Mouse (Mus musculus) embryo, embryonic 10.5 days (tissue): Measurements from ENCODE around the gene Col15a1.

Experiments
- DNase-seq: peaks from one replicate; pipeline ENCODE4 v3.0.0-alpha.2; 2015; ENCODE audit warnings: low spot score

Col15a1 gene

DNA sequence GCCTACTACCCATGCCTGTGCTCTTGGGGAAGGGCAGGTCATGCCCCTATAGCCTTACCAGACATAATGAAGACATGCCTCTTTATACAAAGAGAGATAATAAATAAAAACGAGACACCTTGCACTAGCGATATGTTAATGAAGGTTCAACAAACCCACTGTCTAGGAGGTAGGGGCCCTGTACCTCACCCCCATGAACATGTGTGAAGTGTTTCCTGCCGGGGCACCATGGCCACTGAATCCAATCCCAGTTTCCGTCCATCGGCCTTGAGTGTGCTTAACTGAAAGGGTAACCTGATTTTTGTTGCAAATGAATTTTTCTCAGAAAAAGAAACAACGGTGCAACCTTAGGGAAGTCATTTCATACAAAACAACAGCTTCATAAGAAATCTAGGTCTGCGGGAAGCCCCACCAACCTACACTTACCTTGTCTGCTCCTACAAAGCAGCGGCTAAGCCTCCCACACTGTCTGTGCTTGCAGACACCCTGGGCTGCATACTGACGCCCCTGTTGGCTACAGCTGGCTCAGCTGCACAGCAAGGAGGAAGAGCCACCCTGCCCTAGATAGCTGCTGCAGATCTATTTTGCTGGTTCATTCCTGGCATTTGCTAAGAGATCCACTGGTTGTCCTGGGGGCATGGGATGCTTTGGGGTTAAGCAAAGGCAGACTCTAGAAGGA, 64.6 kb downstream of the Col15a1 start:
- no peak for DNase-seq

DNA sequence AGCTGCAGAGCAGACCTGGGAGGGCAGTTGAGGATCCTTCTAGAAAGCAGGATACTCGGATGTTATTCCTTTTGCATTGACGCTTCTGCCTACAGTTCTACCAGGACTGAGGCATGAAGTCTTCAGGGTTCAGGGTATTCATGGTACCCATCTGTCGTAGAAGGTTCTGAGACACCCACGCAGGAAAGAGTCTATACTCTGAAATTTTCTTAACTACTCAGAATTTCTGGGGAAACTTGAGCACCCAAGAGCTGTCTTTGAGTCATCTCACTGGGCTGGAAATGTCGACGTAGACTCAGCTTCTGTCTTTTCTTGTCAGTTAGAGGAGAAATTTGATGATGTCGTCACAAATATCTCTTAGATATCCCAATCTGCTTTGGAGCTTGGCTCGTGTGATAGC, 65.8 kb downstream of the Col15a1 start:
- DNase-seq = no peak

DNA sequence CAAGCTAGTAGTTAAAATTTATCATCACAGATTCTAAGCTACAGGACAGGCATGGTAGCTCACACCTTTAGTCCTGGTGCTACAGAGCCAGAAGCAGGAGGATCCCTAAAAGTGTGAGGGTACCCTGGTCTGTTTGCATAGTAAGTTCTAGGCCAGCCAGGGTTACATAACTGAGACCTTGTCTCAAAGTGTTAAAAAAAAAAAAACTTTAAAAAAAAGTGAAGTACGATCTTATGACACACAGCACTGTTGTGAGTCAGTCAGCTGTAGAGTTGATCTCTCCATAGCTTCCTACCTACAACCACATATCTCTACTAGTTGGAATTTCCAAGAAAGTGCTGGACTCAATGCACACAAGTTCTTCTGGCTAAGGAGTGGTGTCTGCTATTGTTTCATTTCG, 67.0 kb downstream of the Col15a1 start:
- DNase-seq = no peak

DNA sequence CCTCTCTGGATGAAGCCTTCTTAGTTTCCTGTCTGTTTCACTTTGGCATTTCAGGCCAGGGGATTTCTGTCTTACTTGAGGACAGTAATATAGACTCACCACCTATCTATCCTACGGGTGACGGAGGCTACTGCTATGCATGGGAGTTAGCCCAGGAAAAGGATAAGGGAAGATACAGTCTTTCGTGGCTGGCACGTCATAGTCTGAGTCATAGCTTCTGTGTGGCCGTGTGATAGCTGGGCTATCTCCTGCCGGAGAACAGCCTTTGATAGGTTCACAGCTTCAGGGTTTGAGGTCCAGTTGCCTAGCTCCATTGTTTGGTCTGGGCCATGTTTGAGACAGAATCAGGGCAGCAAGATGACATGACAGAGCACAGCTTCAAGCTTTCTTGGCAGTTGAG, 70.4 kb downstream of the Col15a1 start:
- DNase-seq = no peak

DNA sequence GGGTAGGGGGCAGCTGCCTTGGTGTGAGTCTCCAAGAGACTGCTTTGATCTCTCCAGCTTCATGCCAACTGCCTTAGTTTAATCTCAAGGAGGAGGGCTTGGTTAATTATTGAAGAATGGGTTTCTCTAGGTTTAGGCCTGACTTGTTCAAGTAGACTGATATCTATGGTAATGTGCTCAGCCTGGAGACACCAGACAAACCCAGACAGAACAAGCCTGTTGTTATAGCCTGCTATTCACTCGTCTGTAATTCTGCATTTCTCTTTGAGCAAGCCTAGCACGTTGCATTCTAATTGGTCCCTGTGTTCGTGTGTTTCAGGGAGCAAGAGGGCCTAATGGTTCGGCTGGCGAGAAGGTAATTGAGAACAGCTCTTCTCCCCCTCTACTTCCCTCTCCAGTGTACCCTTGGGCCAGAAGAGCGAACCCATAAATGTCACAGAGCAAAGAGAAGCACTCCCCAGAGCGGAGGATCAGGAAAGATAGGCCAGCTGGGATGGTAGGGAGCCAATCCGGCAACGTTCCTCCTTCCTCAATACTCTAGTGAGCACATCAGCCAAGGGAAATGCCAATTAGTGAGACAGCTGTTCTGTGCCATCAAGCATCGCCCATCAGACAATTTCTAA, 71.2 kb downstream of the Col15a1 start:
- no peak for DNase-seq

DNA sequence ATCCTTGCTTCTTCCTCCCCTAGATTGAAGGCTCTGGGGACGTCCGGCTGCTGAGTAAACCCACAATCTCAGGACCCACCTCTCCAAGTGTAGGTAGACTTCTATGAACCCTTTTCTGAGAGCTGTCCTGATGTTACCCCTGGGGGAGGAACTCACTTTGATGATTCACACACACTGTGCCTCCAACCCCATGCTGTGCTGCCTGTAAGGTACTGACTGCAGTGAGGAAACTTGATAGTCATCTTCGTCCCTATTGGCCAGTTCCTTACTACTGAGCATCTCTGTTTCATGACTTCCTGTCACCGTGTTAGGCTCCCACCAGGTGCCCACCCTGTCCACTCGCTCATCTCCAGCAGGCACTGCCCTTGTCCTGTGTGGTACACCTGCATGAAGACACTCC, 72.2 kb downstream of the Col15a1 start:
- DNase-seq = no peak

DNA sequence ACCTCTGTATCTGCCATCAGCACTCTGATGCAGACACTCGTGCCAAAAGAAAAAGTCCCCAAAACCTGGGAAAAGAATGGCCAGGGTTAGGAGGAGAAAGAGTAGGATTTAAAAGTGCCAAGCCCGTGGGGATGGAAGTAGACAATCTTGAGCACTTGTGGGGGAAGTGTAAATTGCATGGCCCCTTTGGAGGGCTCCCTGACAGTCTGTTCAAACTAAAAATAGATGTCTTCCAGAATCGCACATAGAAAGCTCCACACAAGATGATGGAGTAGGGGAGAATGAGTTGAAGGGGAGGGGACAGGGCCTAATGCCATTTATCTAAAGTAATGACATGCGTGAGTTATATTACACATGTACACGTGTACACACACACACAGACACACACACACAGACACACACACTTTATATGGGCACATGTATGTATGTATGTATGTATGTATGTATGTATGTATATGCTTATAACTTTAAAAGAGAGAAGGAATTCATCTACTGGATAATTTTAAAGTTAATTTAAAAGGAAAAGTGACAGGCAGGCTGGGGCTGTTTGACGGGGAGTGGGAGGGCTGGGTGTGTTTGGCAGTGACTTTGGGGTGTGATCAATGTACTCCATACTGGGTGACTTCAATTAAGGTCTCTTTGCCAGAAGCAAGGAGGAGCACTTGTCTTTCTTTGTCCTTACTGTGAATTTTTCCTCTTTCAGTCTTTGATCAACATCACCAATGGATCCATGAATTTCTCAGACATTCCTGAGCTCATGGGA, 74.1 kb downstream of the Col15a1 start:
- no peak for DNase-seq

DNA sequence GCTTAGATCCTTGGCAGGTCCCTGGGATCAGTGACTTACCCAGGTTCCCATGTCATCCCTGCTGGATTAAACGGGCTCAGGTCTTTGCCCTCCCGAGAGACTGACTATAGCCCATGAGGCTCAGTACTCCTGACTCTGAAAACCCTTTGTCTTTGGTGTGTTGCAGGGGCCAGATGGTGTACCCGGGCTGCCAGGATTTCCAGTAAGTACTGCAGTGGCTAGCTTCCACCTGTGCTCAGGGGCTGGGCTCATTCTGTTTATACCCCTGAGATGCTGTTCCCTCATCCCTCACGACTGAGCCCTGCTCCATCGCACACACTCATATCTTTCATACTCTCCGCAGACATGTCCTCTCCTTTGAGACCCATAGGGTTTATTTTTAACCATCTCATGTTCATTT, 76.3 kb downstream of the Col15a1 start:
- no peak for DNase-seq

DNA sequence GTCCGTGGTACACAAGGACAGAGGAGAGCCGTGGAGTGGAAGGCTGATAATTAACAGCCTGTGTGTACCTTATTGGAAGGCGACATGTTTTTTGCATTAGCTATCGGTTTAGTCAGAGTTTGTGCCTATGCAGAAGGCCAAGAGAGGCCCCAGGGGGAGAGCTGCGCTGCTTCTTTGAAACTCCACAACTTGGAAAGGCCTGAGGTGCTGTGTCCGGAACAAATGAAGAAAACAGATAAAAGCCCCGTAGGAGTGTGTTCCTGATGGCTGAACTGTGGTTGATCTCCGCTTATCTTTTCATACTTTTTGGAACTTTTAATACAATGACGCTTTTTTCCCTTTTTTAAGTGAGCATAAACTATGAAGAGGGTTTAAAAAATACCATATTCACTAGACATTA, 76.9 kb downstream of the Col15a1 start:
- DNase-seq = peak; percentile 26

DNA sequence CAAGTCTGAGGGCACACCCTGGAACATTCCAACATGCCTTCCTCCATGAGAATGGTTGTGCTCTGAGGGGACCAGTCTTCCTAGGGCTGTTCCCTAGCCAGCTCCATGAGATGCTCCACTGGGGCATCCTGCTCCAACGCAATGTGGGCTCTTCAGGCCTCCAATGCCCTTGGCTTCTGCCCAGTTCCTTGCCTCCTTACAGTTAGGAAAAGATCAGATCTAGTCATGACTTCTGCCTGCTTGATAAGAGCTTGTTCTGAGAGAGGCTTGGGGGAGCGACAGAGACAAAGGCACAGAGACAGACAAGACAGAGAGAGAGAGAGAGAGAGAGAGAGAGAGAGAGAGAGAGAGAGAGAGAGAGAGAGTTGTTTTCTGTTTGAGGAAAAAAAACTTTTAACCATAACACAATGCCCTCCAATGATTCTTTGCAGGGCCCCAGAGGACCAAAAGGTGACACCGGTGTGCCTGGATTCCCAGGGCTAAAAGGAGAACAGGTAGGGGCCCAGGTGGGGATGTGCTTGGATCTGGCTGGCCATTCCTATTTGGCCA, 78.7 kb downstream of the Col15a1 start:
- no peak for DNase-seq

DNA sequence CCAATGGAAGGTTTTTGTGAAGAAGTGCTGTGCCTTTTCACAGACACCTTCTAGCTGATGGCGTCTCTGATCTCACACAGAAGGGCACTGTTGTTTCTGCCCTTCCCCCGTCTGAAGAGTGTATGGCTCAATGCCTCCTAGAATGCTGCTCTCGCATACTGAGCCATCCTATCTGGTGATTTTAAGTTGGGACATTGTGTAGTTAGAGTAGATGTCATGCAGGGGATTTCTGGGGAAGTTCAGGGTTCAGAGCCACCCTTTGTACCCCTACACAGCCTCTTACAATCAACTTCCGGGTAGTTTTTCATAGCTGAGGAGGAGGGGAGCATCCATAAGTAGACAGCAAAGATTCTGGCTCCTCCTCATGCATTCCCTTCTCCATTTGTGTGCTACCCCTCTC, 79.5 kb downstream of the Col15a1 start:
- DNase-seq = no peak

DNA sequence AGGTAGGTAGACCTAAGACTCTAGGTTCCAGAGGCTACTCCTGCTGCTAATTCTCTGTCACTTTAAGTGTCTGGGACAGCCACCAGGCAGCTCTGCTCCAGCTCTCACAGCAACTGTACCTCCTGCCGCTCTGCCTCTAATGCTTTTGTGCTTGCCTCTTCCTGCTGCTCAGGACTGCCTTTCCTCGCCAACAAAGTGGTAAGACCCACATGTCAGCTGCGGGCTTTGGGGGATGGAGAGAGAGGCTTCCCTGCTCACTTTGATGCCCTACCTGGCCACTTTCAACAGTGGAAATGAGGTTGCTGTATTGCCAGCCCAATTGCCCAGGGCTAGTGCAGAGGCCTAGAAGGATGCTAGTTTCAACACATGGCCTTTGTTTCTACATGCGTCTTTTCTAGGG, 80.3 kb downstream of the Col15a1 start:
- no peak for DNase-seq

DNA sequence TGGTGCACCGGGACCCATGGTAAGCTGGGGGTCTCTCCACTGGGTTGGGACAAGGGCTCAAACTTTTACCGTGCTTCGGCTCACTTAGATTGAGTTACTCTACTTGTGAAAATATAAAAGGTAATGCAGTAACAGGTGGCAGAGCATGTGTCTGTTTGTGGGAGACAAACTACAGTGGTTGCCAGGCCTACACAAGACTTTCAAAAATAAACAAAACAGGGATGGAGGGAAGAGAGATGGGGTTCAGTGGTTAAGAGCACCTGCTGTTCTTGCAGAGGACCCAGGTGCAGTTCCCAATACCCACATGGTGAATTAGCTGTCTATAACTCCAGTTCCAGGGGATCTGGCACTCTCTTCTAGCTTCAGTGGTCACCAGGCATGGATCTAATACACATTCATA, 81.6 kb downstream of the Col15a1 start:
- DNase-seq = no peak

DNA sequence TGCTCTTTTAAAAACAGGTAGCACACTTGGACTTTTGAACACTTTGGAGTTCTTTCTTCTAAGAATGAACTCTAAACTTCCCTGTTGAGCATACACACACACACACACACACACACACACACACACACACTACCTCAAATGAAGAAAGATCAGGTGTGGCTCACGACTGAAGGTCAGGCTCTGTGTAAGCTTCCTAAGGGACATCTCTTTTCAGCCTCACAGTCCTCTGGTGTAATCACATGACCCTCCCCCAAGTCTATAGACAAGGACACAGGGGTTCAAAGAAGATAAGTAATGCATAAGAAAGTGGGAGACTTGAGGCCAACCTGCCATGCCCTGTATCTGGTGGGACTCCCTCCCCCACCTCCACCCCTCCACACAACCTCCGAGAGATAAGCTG, 82.5 kb downstream of the Col15a1 start:
- DNase-seq = no peak

DNA sequence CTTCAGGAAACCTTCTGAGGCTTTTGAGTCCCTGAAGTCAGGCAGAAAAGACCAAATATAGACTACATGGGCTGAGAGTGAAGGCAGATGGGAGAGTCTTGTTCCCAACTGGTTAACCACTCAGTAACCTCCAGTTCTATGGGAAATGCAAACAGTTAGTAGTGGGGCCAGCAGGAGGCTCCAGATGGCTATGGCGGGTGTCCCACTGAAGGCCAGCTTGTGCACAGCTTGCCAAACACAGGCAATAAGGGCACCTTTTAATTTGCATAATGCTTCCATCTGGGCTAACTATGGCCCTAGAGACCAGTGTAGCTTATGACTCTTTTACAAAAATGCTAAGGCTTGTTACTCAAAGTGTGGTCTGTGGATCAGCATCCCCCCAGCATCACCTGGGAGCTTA, 83.1 kb downstream of the Col15a1 start:
- no peak for DNase-seq

DNA sequence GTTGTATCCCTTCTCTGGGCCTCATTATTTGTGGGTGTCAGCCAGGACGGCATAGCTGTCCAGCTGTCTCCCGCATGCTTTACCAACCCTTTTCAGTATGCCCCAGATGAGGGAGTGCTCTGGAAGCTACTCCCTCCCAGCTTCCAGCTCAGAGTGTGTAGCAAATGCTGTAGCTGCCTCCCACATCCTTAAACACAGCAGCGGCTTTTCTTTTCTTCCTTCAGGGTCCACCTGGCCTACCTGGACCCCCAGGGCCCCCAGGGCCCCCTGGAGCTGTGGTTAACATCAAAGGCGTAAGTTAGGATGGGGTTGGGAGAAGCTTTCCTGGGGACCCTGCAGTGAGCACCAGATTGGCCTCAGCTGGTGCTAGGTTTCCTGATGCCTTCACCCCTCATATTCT, 85.0 kb downstream of the Col15a1 start:
- no peak for DNase-seq

DNA sequence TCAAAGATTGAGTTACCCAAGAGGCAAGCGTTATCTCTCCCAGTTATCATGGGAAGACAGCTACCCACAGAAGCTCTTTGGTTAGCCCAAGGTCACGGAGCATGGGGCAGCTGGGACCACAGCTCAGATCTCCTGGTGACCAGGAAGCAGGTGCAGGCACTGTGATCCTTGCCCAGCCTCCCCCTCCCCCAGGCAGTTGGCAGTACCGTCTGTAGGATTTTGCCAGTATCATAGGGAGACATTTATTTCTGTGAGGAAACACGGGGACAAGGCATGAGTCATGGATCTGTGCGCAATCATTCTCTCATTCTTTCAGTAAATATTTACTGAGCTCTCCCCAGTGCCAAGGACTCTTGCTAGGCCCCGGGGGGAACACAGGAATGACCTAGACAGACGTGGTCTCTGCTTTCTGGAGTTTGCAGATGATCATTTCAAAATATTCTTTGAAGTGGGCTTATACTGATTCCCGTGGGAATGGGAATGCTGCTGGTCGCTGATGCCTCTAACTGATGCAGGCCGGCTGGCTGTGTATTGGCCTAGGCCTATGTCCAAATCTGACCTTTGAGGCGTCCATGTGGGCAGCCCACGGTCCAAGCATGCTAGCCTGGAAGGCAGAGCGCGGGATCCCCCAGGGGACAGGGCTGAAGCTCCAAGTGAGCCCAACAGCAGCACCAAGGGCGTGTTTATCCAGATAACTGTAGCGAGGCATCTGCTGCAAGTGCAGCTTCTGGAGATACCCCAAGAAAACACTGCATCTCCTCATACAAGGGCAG, 86.0 kb downstream of the Col15a1 start:
- DNase-seq = no peak

DNA sequence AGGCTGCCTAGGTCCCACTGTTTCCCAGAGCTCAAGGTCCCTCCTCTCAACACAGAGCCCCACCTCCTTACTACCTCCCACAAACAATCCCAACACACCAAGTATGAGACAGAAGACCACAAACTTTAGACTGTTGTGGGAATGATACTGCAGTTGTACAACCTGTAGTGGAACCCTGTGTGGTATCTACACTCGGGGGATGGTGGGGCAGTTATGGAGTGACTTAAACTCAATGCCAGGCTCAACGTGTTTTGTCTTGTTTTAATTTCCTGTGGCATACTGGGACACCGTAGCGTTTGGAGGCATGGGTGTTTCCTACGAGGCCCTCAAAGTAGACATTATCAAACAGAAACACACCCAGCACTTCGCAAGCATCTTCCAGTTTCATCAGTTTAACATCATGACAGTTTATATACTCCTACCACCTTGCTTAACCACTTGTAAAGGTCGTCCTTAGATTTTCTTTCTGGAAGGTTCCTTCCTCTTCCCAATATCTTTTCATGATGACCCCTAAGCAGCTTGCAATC, 86.6 kb downstream of the Col15a1 start:
- DNase-seq = no peak

DNA sequence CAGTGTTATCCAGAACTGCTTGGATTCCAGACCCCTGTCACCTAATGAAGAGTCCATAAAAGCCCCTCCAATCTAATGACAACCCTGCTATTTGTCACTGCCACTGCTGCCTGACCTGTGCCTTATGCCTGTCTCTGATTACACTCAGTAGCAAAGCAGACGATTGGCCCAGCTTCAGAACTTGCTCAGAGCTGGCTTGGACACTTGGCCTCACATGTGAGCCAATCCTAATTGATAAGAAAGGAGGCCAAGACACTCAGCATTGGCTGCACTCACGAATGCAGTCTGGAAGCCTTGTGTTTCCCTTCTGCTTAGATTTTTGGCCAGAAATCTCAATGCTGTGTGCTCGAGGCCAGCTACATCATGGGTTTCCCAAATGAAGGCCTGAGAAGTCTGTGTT, 87.6 kb downstream of the Col15a1 start:
- no peak for DNase-seq

DNA sequence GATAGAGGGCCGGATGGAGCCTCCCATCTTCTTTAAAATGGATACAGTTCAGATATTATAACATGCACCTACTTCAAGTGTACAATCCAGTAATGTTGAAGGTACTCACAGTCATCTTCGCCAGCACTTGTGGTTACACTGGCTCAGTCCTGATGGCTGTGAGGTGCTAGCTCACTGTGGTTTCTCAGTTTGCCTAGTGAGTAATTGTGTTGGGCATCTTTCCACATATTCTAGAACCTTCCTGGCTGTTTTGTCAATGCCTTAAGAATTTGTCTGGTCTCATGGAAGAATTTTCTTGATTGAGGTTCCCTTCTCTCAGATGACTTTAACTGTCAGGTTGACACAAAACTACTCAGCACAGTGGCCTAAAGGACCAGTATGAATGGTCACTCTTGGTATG, 92.7 kb downstream of the Col15a1 start:
- no peak for DNase-seq

DNA sequence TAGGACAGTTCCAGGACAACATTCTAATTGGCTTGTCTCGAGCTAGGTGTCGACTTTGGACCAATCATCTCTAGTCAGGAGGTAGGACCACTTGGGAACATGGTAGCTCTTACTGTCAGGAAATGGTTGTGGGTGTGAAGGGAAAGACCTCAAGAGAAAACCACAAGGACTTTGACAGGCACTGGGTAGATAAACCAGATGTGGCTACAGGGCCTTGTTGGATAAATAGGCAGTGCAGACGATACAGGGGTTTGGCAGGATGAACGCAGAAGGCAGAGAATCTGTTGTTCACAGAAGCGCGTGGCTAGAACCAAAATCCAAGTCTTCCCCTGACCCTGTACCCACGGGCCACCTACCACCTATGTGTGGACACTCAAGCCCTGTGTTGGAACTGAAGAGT, 94.6 kb downstream of the Col15a1 start:
- DNase-seq = no peak

DNA sequence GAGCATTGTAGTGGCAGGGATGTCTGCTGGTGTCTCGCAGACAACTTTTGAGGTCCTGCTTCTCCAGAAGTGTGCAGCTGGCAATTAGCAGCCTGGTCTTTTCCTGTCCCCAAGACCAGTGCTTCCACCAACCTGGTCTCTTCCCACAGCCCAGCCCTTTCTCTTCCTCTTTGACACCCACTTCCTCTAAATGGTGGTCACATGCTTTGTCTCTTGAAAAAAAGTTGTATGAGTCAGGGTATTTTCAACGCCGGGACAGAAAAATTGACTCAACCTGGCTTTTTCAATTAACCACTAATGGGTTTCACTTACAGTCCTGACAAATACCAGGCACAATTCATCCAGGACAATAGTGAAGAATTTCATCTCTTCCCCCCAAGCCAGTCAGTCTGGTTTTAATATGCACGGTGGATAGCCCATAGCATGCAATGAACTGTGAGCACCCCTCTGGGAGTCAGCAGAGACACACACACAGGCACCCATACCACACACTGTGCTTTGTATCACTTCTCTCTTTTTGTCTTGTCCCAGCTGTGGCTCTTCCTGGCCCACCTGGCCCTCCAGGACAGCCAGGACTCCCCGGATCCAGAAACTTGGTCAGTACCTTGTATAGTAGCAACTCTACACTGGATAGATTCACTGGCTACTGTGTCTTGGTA, 95.5 kb downstream of the Col15a1 start:
- no peak for DNase-seq
